Mouse (Mus musculus): ENCODE data around the gene Atxn10.

- TF ChIP-seq POLR2A (IDR thresholded peaks at IDR 0.05; ENCODE audit: borderline replicate concordance, extremely low read depth, low read depth, low read length), result no peak
- TF ChIP-seq CTCF (IDR thresholded peaks at IDR 0.05; ENCODE audit: insufficient read depth, low read length), result no peak
These were observed 170.6 kb downstream of the Atxn10 start for GRCm38 (mm10) chr15:85506680-85507079.

Measured in lung, adult 2 months (tissue).